In the genomic region with DNA sequence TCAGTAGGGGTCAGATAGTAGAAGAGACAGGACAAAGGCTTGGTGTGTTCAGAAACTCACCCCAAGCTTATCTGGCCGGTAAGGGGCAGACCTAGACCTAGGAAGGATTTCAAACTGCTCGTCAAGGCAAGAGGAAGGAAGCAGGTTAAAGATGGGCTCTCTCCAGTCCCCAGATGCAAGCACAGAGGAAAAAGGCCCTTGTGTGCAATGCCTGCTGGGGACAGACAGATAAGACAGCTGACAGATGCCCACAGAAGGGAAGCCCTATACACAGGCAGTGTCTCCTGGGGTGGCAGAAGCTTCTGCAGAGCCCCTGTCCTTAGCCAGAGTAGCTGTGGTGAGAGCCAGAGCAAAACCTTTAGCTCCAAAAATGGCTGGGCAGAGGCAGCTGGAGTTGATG, we compare ENCODE assay signal across 13 mouse cellular contexts. TPM values are rescaled to one million over a fixed set of nuclear protein-coding genes. Genes with fewer than 3 reads are reported as not detected.
DNase-seq lines count a peak whose midpoint lies in the region; ATAC-seq and TF ChIP-seq lines count a peak whose summit lies in the region.
"Had no signal": no experiment of that assay in that cellular context is flagged by ENCODE, and none has a peak within 500 bp of the region (broad histone marks: within the 10 kb centered on the region; RNA-seq: fewer than 3 reads in every experiment).

No protein-coding gene starts in this region.

- H3K9me3 ChIP-seq in liver, embryonic 11.5 days (ENCODE audit: control insufficient read depth, low read length), result no peaks in the 10 kb centered on the region
- no peaks in the 10 kb centered on the region for H3K9me3 ChIP-seq in neural tube, embryonic 14.5 days (ENCODE audit: control insufficient read depth, low read length)
- H3K9me3 ChIP-seq: limb, embryonic 13.5 days had no signal

- peak; percentile 88 for ATAC-seq in liver, embryonic 11.5 days (replicated peaks; ENCODE audit: low FRiP score)
- no peak for ATAC-seq in neural tube, embryonic 14.5 days (ENCODE audit: low read depth)
- ATAC-seq: activated CD4-positive, CD25-positive, alpha-beta regulatory T cell, adult 4 months had no signal

- no peaks in the 10 kb centered on the region for H3K27me3 ChIP-seq in liver, embryonic 11.5 days (replicated peaks; ENCODE audit: control insufficient read depth, insufficient read depth, low read length)
- no peaks in the 10 kb centered on the region for H3K27me3 ChIP-seq in neural tube, embryonic 14.5 days (ENCODE audit: control insufficient read depth, insufficient read depth, low read length)
- H3K27me3 ChIP-seq: limb, embryonic 13.5 days had no signal

- TF ChIP-seq POLR2A in cortical plate, adult 2 months (IDR thresholded peaks at IDR 0.05; ENCODE audit: extremely low read depth, insufficient read depth, low read length), result no peak

- peak overlapping the region; percentile 17 for H3K4me2 ChIP-seq in liver, embryonic 11.5 days
- no peak overlapping the region for H3K4me2 ChIP-seq in neural tube, embryonic 14.5 days (ENCODE audit: low read depth, low read length)
- H3K4me2 ChIP-seq: limb, embryonic 13.5 days had no signal

- 21% methylated on average over 2 of the region's 2 CpGs for WGBS in liver, embryonic 11.5 days
- WGBS in neural tube, embryonic 14.5 days, result 63% methylated on average over 2 of the region's 2 CpGs

- peak overlapping the region; percentile 12; the same call in 1 of the 2 replicates for H3K9ac ChIP-seq in liver, embryonic 11.5 days (ENCODE audit: low read depth, low read length)
- H3K9ac ChIP-seq in neural tube, embryonic 14.5 days (replicated peaks; ENCODE audit: low read depth, low read length), result no peak overlapping the region
- H3K9ac ChIP-seq: limb, embryonic 13.5 days had no signal

- peaks cover 4% of the 10 kb centered on the region; the same call in 1 of the 2 replicates for H3K4me1 ChIP-seq in cortical plate, adult 2 months (ENCODE audit: control insufficient read depth, insufficient read depth, low read length)
- H3K4me1 ChIP-seq in liver, embryonic 11.5 days (replicated peaks; ENCODE audit: control insufficient read depth, insufficient read depth, low read length), result peaks cover 41% of the 10 kb centered on the region
- H3K4me1 ChIP-seq in neural tube, embryonic 14.5 days (ENCODE audit: control insufficient read depth, insufficient read depth, low read length), result peaks cover 33% of the 10 kb centered on the region

- peak overlapping the region; percentile 84 for H3K27ac ChIP-seq in layer of hippocampus, adult 2 months
- peak overlapping the region; percentile 63 for H3K27ac ChIP-seq in cortical plate, adult 2 months (ENCODE audit: insufficient read depth, low read length)
- H3K27ac ChIP-seq in liver, embryonic 11.5 days (ENCODE audit: low read depth, low read length), result 0 out of 2 replicates have a peak overlapping the region, but pooled peaks have one; percentile 5
- peak overlapping the region; percentile 44; the same call in 1 of the 2 replicates for H3K27ac ChIP-seq in neural tube, embryonic 14.5 days (ENCODE audit: low read depth, low read length)
- H3K27ac ChIP-seq: limb, embryonic 13.5 days; stomach, postnatal 0 days had no signal

- no peaks in the 10 kb centered on the region; the same call in 1 of the 2 replicates for H3K36me3 ChIP-seq in liver, embryonic 11.5 days (ENCODE audit: control insufficient read depth, insufficient read depth, low read length)
- no peaks in the 10 kb centered on the region for H3K36me3 ChIP-seq in neural tube, embryonic 14.5 days (ENCODE audit: control insufficient read depth, insufficient read depth, low read length)
- H3K36me3 ChIP-seq: limb, embryonic 13.5 days had no signal

- no peak for DNase-seq in layer of hippocampus, adult 2 months (ENCODE audit: low spot score in 2 of 2)
- DNase-seq in layer of hippocampus, adult 9-10 months (ENCODE audit: low spot score), result no peak
- DNase-seq in liver, embryonic 11.5 days (ENCODE audit: low spot score), result no peak
- DNase-seq in lung, postnatal 36 days, result no peak
- DNase-seq in retina, postnatal 1 day, result no peak
- DNase-seq: gastrocnemius, postnatal 10 days; kidney, adult 18-20 months; lung, postnatal 4 days had no signal

- no peak overlapping the region for H3K4me3 ChIP-seq in layer of hippocampus, adult 2 months
- H3K4me3 ChIP-seq in cortical plate, adult 2 months (ENCODE audit: insufficient read depth, low read length), result no peak overlapping the region
- no peak overlapping the region for H3K4me3 ChIP-seq in liver, embryonic 11.5 days (ENCODE audit: low read depth, low read length)
- H3K4me3 ChIP-seq in neural tube, embryonic 14.5 days (ENCODE audit: low read depth, low read length), result no peak overlapping the region
- H3K4me3 ChIP-seq: limb, embryonic 13.5 days had no signal

- no peak for TF ChIP-seq CTCF in layer of hippocampus, adult 2 months (conservative IDR thresholded peaks at IDR 0.05)
- no peak for TF ChIP-seq CTCF in cortical plate, adult 2 months (IDR thresholded peaks at IDR 0.05; ENCODE audit: extremely low read depth, insufficient read depth, low read length)

RNA-seq across cellular contexts. Expression of gene Ubash3b, which starts 11.6 kb away (rescaled TPM):
- 10 to 100 TPM; 26.7 to 27.0 TPM for total RNA-seq in layer of hippocampus, adult 2 months (2021)
- 11.6 and 12.1 TPM in 2 replicates for polyA plus RNA-seq in cortical plate, adult 2 months (2012; rRNA removed)
- polyA plus RNA-seq in liver, embryonic 11.5 days (2014; fragmentation: Nextera tagmentation; extraction: Ambion mirVana), result 13.4 and 18.1 TPM in 2 replicates
- 26.1 and 32.1 TPM in 2 replicates for polyA plus RNA-seq in neural tube, embryonic 14.5 days (2014; fragmentation: Nextera tagmentation; extraction: Ambion mirVana)

Comparison
In these comparisons a context has a peak if more than half of its experiments do, and no peak if none do; other contexts are left out.
1. H3K27ac ChIP-seq: peak in every context shown above with its lines; median percentile 84 in layer of hippocampus, adult 2 months; 63 in cortical plate, adult 2 months; 44 in neural tube, embryonic 14.5 days; 5 in liver, embryonic 11.5 days.